Mouse (Mus musculus) MEL (cell line): ENCODE measurements at regions not wholly inside any gene's neighbourhood (a gene's known extent, or its start where the extent isn't known, plus 50 kb on each side); places are given as distances from the start of the nearest gene placed in this dataset.

Experiments
- DNase-seq: peaks from one replicate; pipeline ENCODE4 v3.0.0; 2011; ENCODE audit warnings: low read depth, low spot score
- H3K27ac ChIP-seq: 2 replicates; pipeline ENCODE4 v1.5.1; 2012; ENCODE audit warnings: low read depth, mild to moderate bottlenecking, control low read depth, low read length, moderate library complexity; ENCODE audit not compliant: control insufficient read depth
- H3K27me3 ChIP-seq, 2 experiments: fragments of 150-350 bp in 1 of 2; sonication (generic) in 1 of 2; 2 replicates each; pipeline ENCODE4 v1.6.1; 2012; ENCODE audit warnings: low read length in 2 of 2, mild to moderate bottlenecking in 2 of 2, improper control_type of control experiment in 1 of 2, moderate library complexity in 1 of 2; ENCODE audit not compliant: insufficient read depth in 2 of 2, control insufficient read depth in 1 of 2
- H3K36me3 ChIP-seq, 2 experiments: 2 replicates each; pipeline ENCODE4 v1.6.1; 2012 to 2014; ENCODE audit warnings: low read length in 2 of 2, improper control_type of control experiment in 1 of 2, inconsistent platforms in 1 of 2, mild to moderate bottlenecking in 1 of 2; ENCODE audit not compliant: insufficient read depth in 2 of 2, control insufficient read depth in 1 of 2
- H3K4me1 ChIP-seq, 2 experiments: fragments of 150-350 bp in 1 of 2; sonication (generic) in 1 of 2; 2 replicates each; pipeline ENCODE4 v1.6.1; 2012; ENCODE audit warnings: low read length in 2 of 2, improper control_type of control experiment in 1 of 2, mild to moderate bottlenecking in 1 of 2; ENCODE audit not compliant: insufficient read depth in 2 of 2, control insufficient read depth in 1 of 2
- H3K4me3 ChIP-seq, 2 experiments: fragments of 150-350 bp in 1 of 2; sonication (generic) in 1 of 2; 2 replicates each; pipeline ENCODE4 v1.5.1; 2012; ENCODE audit warnings: low read depth in 2 of 2, low read length in 2 of 2, mild to moderate bottlenecking in 2 of 2, moderate library complexity in 2 of 2, control low read depth in 1 of 2, improper control_type of control experiment in 1 of 2; ENCODE audit not compliant: control insufficient read depth in 1 of 2, insufficient read depth in 1 of 2
- H3K79me2 ChIP-seq: 2 replicates; pipeline ENCODE4 v1.6.1; 2012; ENCODE audit warnings: mild to moderate bottlenecking, low read length, moderate library complexity; ENCODE audit not compliant: control insufficient read depth, poor library complexity, insufficient read depth
- H3K9ac ChIP-seq: 2 replicates; pipeline ENCODE4 v1.6.1; 2012; ENCODE audit warnings: low read depth, mild to moderate bottlenecking, control low read depth, low read length, moderate library complexity; ENCODE audit not compliant: control insufficient read depth, poor library complexity, severe bottlenecking
- H3K9me3 ChIP-seq: fragments of 150-350 bp; sonication (generic); replicated peaks from 2 replicates; pipeline ENCODE4 v1.6.1; 2012; ENCODE audit warnings: mild to moderate bottlenecking, low read length, improper control_type of control experiment, moderate library complexity; ENCODE audit not compliant: insufficient read depth
- BHLHE40 ChIP-seq: IDR thresholded peaks from 2 replicates; pipeline ENCODE4 v1.6.1; 2012; ENCODE audit warnings: low read depth, mild to moderate bottlenecking, inconsistent platforms, low read length, improper control_type of control experiment, borderline replicate concordance
- CHD2 ChIP-seq: IDR thresholded peaks from 2 replicates; pipeline ENCODE4 v1.6.1; 2011; ENCODE audit warnings: low read length, improper control_type of control experiment
- ELF1 ChIP-seq: IDR thresholded peaks from 2 replicates; pipeline ENCODE4 v1.6.1; 2014; ENCODE audit warnings: low read depth, mild to moderate bottlenecking, inconsistent platforms, low read length, improper control_type of control experiment, moderate library complexity
- EP300 ChIP-seq, 2 experiments: IDR thresholded peaks; 2 replicates each; pipeline ENCODE4 v1.6.1; 2011; ENCODE audit warnings: improper control_type of control experiment in 2 of 2, low read length in 2 of 2, low read depth in 1 of 2, mild to moderate bottlenecking in 1 of 2
- HCFC1 ChIP-seq: IDR thresholded peaks from 2 replicates; pipeline ENCODE4 v1.6.1; 2012; ENCODE audit warnings: low read depth, mild to moderate bottlenecking, inconsistent platforms, low read length, improper control_type of control experiment, moderate library complexity
- KAT2A ChIP-seq: conservative IDR thresholded peaks from 2 replicates; pipeline ENCODE4 v1.6.1; 2012; ENCODE audit warnings: low read depth, low read length, improper control_type of control experiment, inconsistent platforms
- MAFK ChIP-seq: IDR thresholded peaks from 2 replicates; pipeline ENCODE4 v1.6.1; 2011; ENCODE audit warnings: low read depth, mild to moderate bottlenecking, low read length, improper control_type of control experiment, borderline replicate concordance
- MAZ ChIP-seq: IDR thresholded peaks from 2 replicates; pipeline ENCODE4 v1.6.1; 2012; ENCODE audit warnings: low read depth, mild to moderate bottlenecking, inconsistent platforms, low read length, improper control_type of control experiment
- MEF2A ChIP-seq: IDR thresholded peaks from 2 replicates; pipeline ENCODE4 v1.6.1; 2014; ENCODE audit warnings: low read depth, mild to moderate bottlenecking, inconsistent platforms, low read length, improper control_type of control experiment; ENCODE audit not compliant: poor library complexity, insufficient replicate concordance, severe bottlenecking; ENCODE audit errors: extremely low read depth
- MYB ChIP-seq: IDR thresholded peaks from 2 replicates; pipeline ENCODE4 v1.6.1; 2011; ENCODE audit warnings: mild to moderate bottlenecking, low read depth, low read length, improper control_type of control experiment
- MYC ChIP-seq: IDR thresholded peaks from 2 replicates; pipeline ENCODE4 v1.6.1; 2011; ENCODE audit warnings: low read depth, mild to moderate bottlenecking, low read length, improper control_type of control experiment, moderate library complexity
- NELFE ChIP-seq: IDR thresholded peaks from 2 replicates; pipeline ENCODE4 v1.6.1; 2011; ENCODE audit warnings: low read depth, low read length, improper control_type of control experiment
- NRF1 ChIP-seq: IDR thresholded peaks from 2 replicates; pipeline ENCODE4 v1.6.1; 2014; ENCODE audit warnings: low read depth, mild to moderate bottlenecking, inconsistent platforms, low read length, improper control_type of control experiment, moderate library complexity; ENCODE audit not compliant: poor library complexity, insufficient read depth, severe bottlenecking
- POLR2A ChIP-seq, 2 experiments: IDR thresholded peaks; 2 replicates each; pipeline ENCODE4 v1.6.1; 2011 to 2012; ENCODE audit warnings: low read length in 2 of 2, mild to moderate bottlenecking in 2 of 2, control low read depth in 1 of 2, improper control_type of control experiment in 1 of 2, low read depth in 1 of 2, moderate library complexity in 1 of 2; ENCODE audit not compliant: control insufficient read depth in 1 of 2, insufficient read depth in 1 of 2, poor library complexity in 1 of 2
- RCOR1 ChIP-seq: IDR thresholded peaks from 2 replicates; pipeline ENCODE4 v1.6.1; 2012; ENCODE audit warnings: low read depth, mild to moderate bottlenecking, inconsistent platforms, low read length, improper control_type of control experiment
- SMC3 ChIP-seq: IDR thresholded peaks from 2 replicates; pipeline ENCODE4 v1.6.1; 2011; ENCODE audit warnings: low read depth, low read length, improper control_type of control experiment
- TAL1 ChIP-seq: IDR thresholded peaks from 2 replicates; pipeline ENCODE4 v1.6.1; 2012; ENCODE audit warnings: mild to moderate bottlenecking, inconsistent platforms, low read length, moderate library complexity, mixed read lengths
- USF1 ChIP-seq: IDR thresholded peaks from 2 replicates; pipeline ENCODE4 v1.6.1; 2014; ENCODE audit warnings: low read depth, mild to moderate bottlenecking, inconsistent platforms, low read length, improper control_type of control experiment, moderate library complexity
- ZC3H11A ChIP-seq: IDR thresholded peaks from 2 replicates; pipeline ENCODE4 v1.6.1; 2012; ENCODE audit warnings: low read depth, mild to moderate bottlenecking, inconsistent platforms, low read length, improper control_type of control experiment
- ZMIZ1 ChIP-seq: IDR thresholded peaks from 2 replicates; pipeline ENCODE4 v1.6.1; 2012; ENCODE audit warnings: low read depth, mild to moderate bottlenecking, inconsistent platforms, low read length, improper control_type of control experiment, moderate library complexity

GRCm38 (mm10) chr11:64208306-64208705 is 129.0 kb upstream of the Cox10 start:
- H3K27ac ChIP-seq = no peak overlapping the region
- no peaks in the 10 kb centered on the region for H3K36me3 ChIP-seq
- H3K4me1 ChIP-seq = no peaks in the 10 kb centered on the region
- no peaks in the 10 kb centered on the region for H3K27me3 ChIP-seq
- no peak for DNase-seq
- TF ChIP-seq USF1 = no peak
- H3K4me3 ChIP-seq = no peak overlapping the region
- no peak overlapping the region for H3K9ac ChIP-seq
- no peaks in the 10 kb centered on the region for H3K9me3 ChIP-seq
- no peaks in the 10 kb centered on the region for H3K79me2 ChIP-seq

DNA sequence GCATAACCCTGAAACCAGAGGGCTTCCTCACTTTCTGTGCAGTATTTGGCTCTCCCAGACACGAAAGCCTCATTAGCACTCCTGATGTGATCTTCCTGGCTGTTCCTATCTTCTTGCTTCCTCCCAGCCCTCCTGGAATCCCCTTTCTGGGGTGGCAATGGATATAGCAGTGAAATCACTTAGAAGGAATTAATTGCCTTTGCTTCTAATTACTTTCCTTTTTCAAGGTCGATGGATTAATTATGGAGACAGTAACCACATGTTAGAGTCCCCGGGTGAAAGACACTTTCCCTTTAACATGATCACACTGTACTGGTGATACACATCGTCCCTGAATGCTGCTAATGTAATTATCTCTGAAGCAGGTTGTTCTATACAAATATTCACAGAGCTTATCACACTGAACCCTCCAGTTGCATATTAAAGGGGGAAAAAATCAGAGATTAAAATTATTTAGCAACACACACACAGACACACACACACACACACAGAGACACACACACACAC is 128.1 kb upstream of the Cox10 start:
- no peak for DNase-seq
- Histone ChIP-seq H3K4me1 (no peaks in the 10 kb centered on the region), H3K27me3 (no peaks in the 10 kb centered on the region), H3K27ac (no peak overlapping the region), H3K4me3 (no peak overlapping the region), H3K9ac (no peak overlapping the region), H3K79me2 (no peaks in the 10 kb centered on the region), H3K36me3 (no peaks in the 10 kb centered on the region), H3K9me3 (no peaks in the 10 kb centered on the region)
- TF ChIP-seq MEF2A = no peak
- TF ChIP-seq SMC3 = no peak
- TF ChIP-seq KAT2A = no peak
- no peak for TF ChIP-seq CHD2
- no peak for TF ChIP-seq ELF1
- TF ChIP-seq BHLHE40 = no peak
- TF ChIP-seq RCOR1 = no peak
- TF ChIP-seq MYB = no peak
- no peak for TF ChIP-seq TAL1
- TF ChIP-seq MAFK = no peak
- no peak for TF ChIP-seq NELFE
- TF ChIP-seq ZC3H11A = no peak
- TF ChIP-seq EP300 (IDR thresholded peaks at IDR 0.05; ENCODE audit: low read depth in 1 of 2, low read length in 2 of 2) = no peak
- TF ChIP-seq MYC = no peak
- TF ChIP-seq HCFC1 = no peak
- no peak for TF ChIP-seq MAZ
- TF ChIP-seq NRF1 = no peak
- TF ChIP-seq POLR2A (IDR thresholded peaks at IDR 0.05; ENCODE audit: control insufficient read depth in 1 of 2, insufficient read depth in 1 of 2, low read depth in 1 of 2, low read length in 2 of 2, poor library complexity in 1 of 2) = no peak
- no peak for TF ChIP-seq ZMIZ1
